Mouse (Mus musculus) embryonic facial prominence, embryonic 14.5 days (tissue): Measurements from ENCODE around the gene Zfp972. TPM values are rescaled to one million over a fixed set of nuclear protein-coding genes. Genes with fewer than 3 reads are reported as not detected.
"Not testable (repeated sequence)": the region's sequence is repeated elsewhere in the genome, so short reads cannot be mapped to it uniquely, and the experiment has no call there.

ENCODE experiments used
- ATAC-seq: fragments of 200-750 bp; cut with Nextera tagmentation; 2 replicates; pipeline ENCODE4 v1.8.0; 2017; ENCODE audit warnings: low read depth, moderate number of reproducible peaks, moderate TSS enrichment
- DNase-seq: peaks from one replicate; pipeline ENCODE4 v3.0.0-alpha.2; 2015; ENCODE audit warnings: low spot score
- H3K27ac ChIP-seq: fragments of 300-500 bp; sonication (generic); replicated peaks from 2 replicates; pipeline ENCODE4 v1.5.1; 2014; ENCODE audit warnings: low read depth, mild to moderate bottlenecking, low read length, moderate library complexity
- H3K27me3 ChIP-seq: fragments of 300-500 bp; sonication (generic); replicated peaks from 2 replicates; pipeline ENCODE4 v1.6.1; 2014; ENCODE audit warnings: low read length; ENCODE audit not compliant: control insufficient read depth, insufficient read depth
- H3K36me3 ChIP-seq: fragments of 300-500 bp; sonication (generic); 2 replicates; pipeline ENCODE4 v1.6.1; 2014; ENCODE audit warnings: low read length, mixed read lengths; ENCODE audit not compliant: control insufficient read depth, insufficient read depth
- H3K4me1 ChIP-seq: fragments of 300-500 bp; sonication (generic); 2 replicates; pipeline ENCODE4 v1.6.1; 2014; ENCODE audit warnings: antibody characterized with exemption, low read length; ENCODE audit not compliant: control insufficient read depth, insufficient read depth
- H3K4me2 ChIP-seq: fragments of 300-500 bp; sonication (generic); 2 replicates; pipeline ENCODE4 v1.6.1; 2014; ENCODE audit warnings: low read depth, mild to moderate bottlenecking, low read length, moderate library complexity, mixed read lengths
- H3K4me3 ChIP-seq: fragments of 300-500 bp; sonication (generic); 2 replicates; pipeline ENCODE4 v1.5.1; 2014; ENCODE audit warnings: low read depth, mild to moderate bottlenecking, low read length
- H3K9ac ChIP-seq: fragments of 300-500 bp; sonication (generic); 2 replicates; pipeline ENCODE4 v1.6.1; 2014; ENCODE audit warnings: low read depth, mild to moderate bottlenecking, low read length, moderate library complexity, mixed read lengths
- H3K9me3 ChIP-seq: fragments of 300-500 bp; sonication (generic); 2 replicates; pipeline ENCODE4 v1.6.1; 2016; ENCODE audit warnings: low read length; ENCODE audit not compliant: control insufficient read depth
- WGBS: fragments of 180-500 bp; shearing (Covaris S2); extraction: QIAGEN DNeasy Blood & Tissue Kit; methylation state at CpG from one replicate; pipeline ENCODE4 v1.1.7; 2014; 5-methylcytosine and 5-hydroxymethylcytosine counted together
- polyA plus RNA-seq: library from polyadenylated mRNA; unstranded; fragments of >200 nt; fragmentation: Nextera tagmentation; extraction: Ambion mirVana; gene quantifications from 2 replicates; pipeline ENCODE4 v1.2.1, GENCODE M21; 2014

Zfp972 gene
- not detected in 2 replicates for polyA plus RNA-seq

DNA sequence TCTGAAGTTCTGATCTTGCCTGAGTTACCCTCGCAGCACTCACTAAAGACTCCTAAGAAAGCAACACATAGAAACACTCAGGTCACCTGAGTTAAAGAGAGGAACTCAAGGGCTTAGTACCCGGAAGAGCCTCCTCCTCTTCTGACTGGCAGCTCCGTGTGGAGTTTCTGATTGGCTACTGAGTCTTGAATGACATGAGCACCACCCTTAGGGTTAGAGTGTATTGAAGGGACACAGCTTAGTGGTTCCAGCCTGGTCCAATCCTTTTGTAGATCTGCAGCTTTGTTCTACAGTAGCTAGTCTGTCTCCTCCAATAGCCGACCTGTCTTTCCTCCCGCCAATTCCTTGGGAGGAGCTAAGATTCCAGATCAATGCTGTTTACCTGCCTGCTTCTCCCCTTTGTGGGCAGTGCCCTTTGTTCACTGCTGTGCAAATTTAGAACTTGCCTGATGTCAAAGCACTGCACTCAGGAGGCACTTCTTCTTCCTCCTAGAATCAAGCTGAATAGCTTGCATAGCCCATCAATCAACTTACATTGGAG is at the start of gene Zfp972:
Gene Zfp972 (minus strand): TSS at position 51 of the 541 bp plus-strand sequence.
- not testable (repeated sequence) for H3K27ac ChIP-seq, H3K4me3 ChIP-seq, H3K9me3 ChIP-seq, ATAC-seq, H3K4me1 ChIP-seq, H3K9ac ChIP-seq, H3K4me2 ChIP-seq, H3K36me3 ChIP-seq, H3K27me3 ChIP-seq, DNase-seq
- WGBS, result 75% methylated on average over 3 of the region's 5 CpGs

DNA sequence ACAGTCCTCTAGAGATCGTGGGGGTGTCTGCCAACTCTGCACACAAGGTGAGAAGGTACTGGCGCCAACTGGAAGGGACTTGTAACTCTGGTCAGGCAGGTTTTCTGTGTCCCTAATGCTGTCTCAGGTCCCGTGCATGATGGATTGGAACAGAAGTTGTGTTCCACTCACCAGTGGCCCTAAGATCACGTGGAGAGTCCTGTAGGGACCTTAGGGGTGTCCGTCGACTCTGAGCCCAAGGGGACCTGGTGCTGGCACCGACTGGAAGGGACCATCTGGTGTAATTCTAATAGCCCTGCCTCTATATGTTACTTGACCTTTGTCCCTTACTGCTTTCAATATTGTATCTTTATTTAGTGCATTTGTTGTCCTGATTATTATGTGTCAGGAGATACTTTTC is 49.4 kb upstream of the Zfp972 start:
- not testable (repeated sequence) for H3K4me3 ChIP-seq, DNase-seq, ATAC-seq, H3K9me3 ChIP-seq, H3K9ac ChIP-seq, H3K27me3 ChIP-seq, H3K4me2 ChIP-seq, H3K4me1 ChIP-seq, H3K36me3 ChIP-seq, H3K27ac ChIP-seq
- WGBS, result 83% methylated on average over 5 of the region's 7 CpGs

DNA sequence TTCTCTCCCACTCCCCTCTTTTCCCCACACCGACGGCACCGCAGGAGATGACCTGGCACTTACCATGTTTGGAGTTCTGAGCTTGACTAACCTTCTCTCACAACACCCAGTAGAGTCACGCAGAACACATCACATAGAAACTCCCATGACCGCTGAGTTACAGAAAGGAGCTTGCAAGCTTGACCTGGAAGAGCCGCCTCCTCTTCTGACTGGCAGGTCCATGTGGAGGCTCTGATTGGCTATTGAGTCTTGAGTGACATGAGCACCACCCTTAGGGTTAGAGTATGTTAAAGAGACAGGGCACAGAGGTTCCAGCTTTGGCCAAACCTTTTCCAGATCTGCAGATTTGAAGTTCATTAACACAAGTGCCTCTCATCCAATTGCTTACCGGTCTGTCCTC is 31.7 kb upstream of the Zfp972 start, which contains the start of gene Gm14326:
Gene Gm14326 (minus strand): TSS at position 153 of the 400 bp plus-strand sequence.
- not testable (repeated sequence) for H3K27me3 ChIP-seq, H3K27ac ChIP-seq, H3K4me1 ChIP-seq, H3K36me3 ChIP-seq, ATAC-seq, H3K9me3 ChIP-seq
- peak; percentile 45 for DNase-seq
- peak within 1 kb of the TSS; percentile 58 for H3K9ac ChIP-seq
- peak within 1 kb of the TSS; percentile 43 for H3K4me2 ChIP-seq
- peak within 1 kb of the TSS; percentile 39 for H3K4me3 ChIP-seq
- WGBS, result 0% methylated on average over 3 of the region's 7 CpGs

DNA sequence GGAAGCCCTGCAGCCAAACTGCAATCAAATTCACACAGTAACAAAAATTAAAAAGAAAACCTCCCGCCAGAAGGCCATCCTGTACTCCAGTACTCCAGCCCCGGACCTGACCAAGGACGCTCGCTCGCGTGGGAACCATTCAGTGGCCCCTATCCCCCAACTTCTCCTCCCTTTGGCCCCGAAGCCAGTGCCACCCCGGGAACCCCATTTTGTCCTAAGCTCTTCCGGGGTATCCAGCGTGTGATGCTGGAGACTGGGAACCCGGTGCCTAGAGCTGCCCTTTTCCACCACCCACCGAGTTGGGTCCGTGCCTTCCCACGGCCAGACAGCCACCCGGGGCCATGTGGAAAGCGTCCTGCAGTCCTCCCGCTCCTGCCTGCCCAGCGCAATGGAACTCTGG is 31.3 kb upstream of the Zfp972 start:
- H3K9me3 ChIP-seq, H3K4me1 ChIP-seq, ATAC-seq, DNase-seq, H3K36me3 ChIP-seq, H3K27ac ChIP-seq, H3K27me3 ChIP-seq: not testable (repeated sequence)
- Histone ChIP-seq H3K9ac (peak overlapping the region; percentile 58), H3K4me2 (peak overlapping the region; percentile 43; the same call in 1 of the 2 replicates), H3K4me3 (peak overlapping the region; percentile 39)
- 0% methylated on average over 11 of the region's 18 CpGs for WGBS

DNA sequence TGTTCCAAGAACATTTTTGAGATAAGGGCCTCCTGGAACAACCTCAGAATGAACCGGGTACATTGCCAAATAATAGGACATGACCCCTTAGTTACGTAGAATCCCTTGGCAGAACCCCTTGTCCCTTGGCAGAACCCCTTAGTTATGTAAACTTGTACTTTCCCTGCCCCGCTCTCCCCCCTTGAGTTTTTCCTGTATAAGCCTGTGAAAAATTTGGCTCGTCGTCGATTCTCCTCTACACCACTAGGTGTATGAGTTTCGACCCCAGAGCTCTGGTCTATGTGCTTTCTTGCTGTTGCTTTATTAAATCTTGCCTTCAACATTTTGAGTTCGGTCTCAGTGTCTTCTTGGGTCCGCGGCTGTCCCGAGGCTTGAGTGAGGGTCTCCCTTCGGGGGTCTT is 22.1 kb downstream of the Zfp972 start:
- WGBS, result no CpG with 5 or more reads among the region's 12 CpGs
- not testable (repeated sequence) for H3K9me3 ChIP-seq, H3K27ac ChIP-seq, H3K4me3 ChIP-seq, H3K36me3 ChIP-seq, H3K4me1 ChIP-seq, DNase-seq, H3K9ac ChIP-seq, H3K27me3 ChIP-seq, ATAC-seq, H3K4me2 ChIP-seq

DNA sequence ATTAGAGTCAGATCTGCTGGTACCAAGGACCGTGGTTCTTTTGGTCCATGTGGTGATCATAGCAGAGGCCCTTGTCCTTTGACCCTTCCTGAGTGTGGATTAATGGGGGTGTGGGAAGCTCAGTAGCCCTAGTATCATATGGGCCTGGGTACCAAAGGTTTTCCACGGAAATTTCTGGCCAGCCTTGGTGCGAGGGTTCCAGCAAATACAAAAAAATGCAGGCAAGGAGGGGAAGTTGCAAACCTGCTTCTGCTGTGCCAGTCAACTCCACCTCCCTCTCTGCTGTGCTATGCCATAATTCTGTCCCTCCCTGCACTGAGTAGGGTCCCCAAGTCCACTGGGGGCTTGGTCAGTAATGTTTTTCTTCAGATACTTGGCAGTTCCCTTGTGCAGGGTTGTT is 27.2 kb downstream of the Zfp972 start:
- H3K4me2 ChIP-seq, H3K9ac ChIP-seq, H3K27me3 ChIP-seq, H3K4me3 ChIP-seq, H3K9me3 ChIP-seq, H3K36me3 ChIP-seq, ATAC-seq, H3K27ac ChIP-seq, DNase-seq, H3K4me1 ChIP-seq: not testable (repeated sequence)
- WGBS, result 80% methylated on average over 2 of the region's 3 CpGs

DNA sequence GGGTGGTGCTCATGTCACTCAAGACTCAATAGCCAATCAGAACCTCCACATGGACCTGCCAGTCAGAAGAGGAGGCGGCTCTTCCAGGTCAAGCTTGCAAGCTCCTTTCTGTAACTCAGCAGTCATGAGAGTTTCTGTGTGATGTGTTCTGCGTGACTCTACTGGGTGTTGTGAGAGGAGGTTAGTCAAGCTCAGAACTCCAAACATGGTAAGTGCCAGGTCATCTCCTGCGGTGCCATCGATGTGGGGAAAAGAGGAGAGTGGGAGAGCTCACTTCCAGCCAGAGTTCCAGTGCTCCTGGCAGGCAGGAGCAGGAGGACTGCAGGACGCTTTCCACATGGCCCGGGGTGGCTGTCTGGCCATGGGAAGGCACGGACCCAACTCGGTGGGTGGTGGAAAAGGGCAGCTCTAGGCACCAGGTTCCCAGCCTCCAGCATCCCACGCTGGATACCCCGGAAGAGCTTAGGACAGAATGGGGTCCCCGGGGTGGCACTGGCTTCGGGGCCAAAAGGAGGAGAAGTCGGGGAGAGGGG is 28.3 kb downstream of the Zfp972 start, which contains the start of gene Gm14327:
Gene Gm14327 (plus strand): TSS at position 51 of the 533 bp plus-strand sequence.
- not testable (repeated sequence) for ATAC-seq, H3K9ac ChIP-seq, H3K27me3 ChIP-seq, H3K4me2 ChIP-seq, H3K36me3 ChIP-seq, DNase-seq, H3K4me1 ChIP-seq, H3K9me3 ChIP-seq, H3K27ac ChIP-seq
- peak within 1 kb of the TSS; percentile 16; the same call in 1 of the 2 replicates for H3K4me3 ChIP-seq
- WGBS, result 39% methylated on average over 8 of the region's 13 CpGs

DNA sequence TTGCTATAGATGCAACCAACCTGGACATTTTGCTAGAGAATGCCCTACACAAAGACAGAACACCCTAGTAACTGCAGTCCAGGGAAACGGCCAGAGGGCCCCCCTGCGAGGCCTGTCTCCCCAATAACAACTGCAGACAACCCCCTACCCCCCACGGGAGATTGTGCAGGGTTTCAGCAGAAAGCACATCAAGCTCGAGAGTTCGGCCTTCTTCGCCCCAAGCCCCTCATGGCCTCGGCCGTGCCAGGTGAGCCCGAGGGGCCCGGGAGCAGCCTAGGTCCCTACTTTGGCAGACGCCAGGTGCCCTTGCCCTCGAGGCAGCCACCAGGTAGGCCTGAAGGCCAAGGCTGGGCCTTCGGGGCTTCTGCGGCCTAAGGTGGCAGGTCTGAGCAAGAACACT is 37.7 kb downstream of the Zfp972 start:
- H3K4me1 ChIP-seq, H3K27ac ChIP-seq, ATAC-seq, H3K36me3 ChIP-seq, H3K27me3 ChIP-seq, H3K4me3 ChIP-seq, H3K9me3 ChIP-seq, H3K4me2 ChIP-seq, H3K9ac ChIP-seq, DNase-seq: not testable (repeated sequence)
- 90% methylated on average over 7 of the region's 14 CpGs for WGBS

DNA sequence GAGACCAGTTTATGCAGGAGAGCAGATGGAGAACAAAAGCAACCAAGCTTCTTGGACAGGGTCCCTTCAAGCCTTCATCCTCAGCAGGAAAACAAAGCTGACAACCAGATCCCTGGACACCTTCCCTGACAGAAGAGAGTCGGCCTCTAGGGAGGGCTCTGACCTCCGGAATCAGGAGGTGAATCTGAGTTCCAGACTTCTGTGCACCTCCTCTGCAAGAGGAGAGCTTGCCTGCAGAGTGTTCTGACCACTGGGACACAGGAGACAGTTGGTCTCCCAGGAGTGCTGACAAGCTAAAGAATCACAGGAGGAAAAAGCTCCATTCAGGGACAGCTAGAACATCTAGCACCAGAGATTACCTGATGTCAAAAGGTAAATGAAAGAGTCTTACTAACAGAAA is 63.2 kb downstream of the Zfp972 start:
- not testable (repeated sequence) for H3K9ac ChIP-seq, DNase-seq, H3K4me3 ChIP-seq, ATAC-seq, H3K9me3 ChIP-seq, H3K4me1 ChIP-seq, H3K27me3 ChIP-seq, H3K27ac ChIP-seq, H3K4me2 ChIP-seq, H3K36me3 ChIP-seq
- 86% methylated on average over 2 of the region's 2 CpGs for WGBS
